Mouse (Mus musculus): ENCODE data around the gene Mroh2a. TPM values are rescaled to one million over a fixed set of nuclear protein-coding genes. Genes with fewer than 3 reads are reported as not detected.
"Not testable (repeated sequence)": the region's sequence is repeated elsewhere in the genome, so short reads cannot be mapped to it uniquely, and the experiment has no call there.

Gene Mroh2a
- polyA plus RNA-seq, 2 experiments from 2014 or later = 1.4 to 2.5 TPM

GRCm38 (mm10) chr1:88219054-88219453 lies 7.7 kb upstream of the Mroh2a start:
- no peak for ATAC-seq

GRCm38 (mm10) chr1:88220336-88220735 lies 6.5 kb upstream of the Mroh2a start:
- ATAC-seq = no peak

DNA sequence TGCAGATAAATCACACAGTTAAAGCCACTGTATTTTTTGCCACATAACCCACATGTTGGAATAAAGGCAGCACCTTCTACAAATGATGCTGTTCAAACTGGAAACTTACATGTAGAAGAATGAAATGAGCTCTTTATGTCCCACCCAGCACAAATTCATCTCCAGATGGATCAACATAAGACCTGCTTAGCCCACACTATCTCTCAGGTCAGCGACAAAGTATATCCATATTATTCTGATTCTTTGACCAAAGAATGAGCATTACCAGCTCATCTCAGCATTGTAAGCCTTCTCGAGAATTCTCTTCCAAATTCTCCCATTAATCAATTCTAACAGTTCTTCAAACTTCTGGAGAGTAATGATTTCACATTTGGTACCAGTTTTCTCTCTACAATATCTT lies 4.6 kb upstream of the Mroh2a start:
- no peak for ATAC-seq

DNA sequence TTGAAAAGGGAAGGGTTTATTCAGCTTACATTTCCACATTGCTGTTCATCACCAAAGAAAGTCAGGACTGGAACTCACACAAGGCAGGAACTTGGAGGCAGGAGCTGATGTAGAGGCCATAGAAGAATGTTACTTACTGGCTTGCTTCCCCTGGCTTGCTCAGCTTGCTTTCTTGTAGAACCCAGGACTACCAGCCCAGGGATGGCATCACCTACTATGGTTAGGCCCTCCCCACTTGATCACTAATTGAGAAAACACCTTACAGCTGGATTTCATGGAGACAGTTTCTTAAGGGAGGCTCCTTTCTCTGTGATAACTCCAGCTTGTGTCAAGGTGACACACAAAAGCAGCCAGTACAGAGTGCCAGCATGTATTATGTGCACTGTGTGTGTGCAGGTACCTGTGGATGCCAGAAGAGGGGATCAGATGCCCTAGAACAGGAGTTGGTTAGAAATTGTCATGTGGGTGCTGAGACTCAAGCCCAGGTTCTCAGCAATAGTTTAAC lies 3.7 kb upstream of the Mroh2a start:
- ATAC-seq = not testable (repeated sequence)

- no peak for ATAC-seq
Observed at GRCm38 (mm10) chr1:88223591-88223990, 3.2 kb upstream of the Mroh2a start.

GRCm38 (mm10) chr1:88224029-88224776 lies 2.6 kb upstream of the Mroh2a start:
- no peak for ATAC-seq

GRCm38 (mm10) chr1:88225301-88225700 lies 1.5 kb upstream of the Mroh2a start:
- not testable (repeated sequence) for ATAC-seq

GRCm38 (mm10) chr1:88225741-88226140 lies 1.0 kb upstream of the Mroh2a start:
- ATAC-seq = no peak

GRCm38 (mm10) chr1:88227482-88227881 lies 696 bp downstream of the Mroh2a start:
- ATAC-seq = no peak

- no peak for ATAC-seq
Observed at GRCm38 (mm10) chr1:88228121-88228520, 1.3 kb downstream of the Mroh2a start.

DNA sequence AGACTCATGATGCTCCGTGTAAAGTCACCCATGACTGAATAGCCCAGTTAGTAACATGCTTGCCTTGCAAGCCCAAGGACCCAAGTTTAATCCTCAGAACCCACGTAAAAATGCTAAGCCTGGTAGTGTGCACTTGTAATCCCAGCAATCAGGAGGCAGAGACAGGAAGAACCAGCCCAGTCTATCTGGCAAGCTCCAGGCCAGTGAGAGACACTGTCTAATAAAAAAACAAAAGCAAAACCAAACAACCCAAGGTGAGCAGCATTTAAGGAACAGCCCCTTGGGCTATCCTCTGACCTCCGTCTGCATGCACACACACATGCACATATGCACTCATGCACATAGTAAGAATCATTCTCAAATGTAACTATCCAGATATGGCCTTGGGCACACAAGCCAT lies 2.8 kb downstream of the Mroh2a start:
- no peak for ATAC-seq

DNA sequence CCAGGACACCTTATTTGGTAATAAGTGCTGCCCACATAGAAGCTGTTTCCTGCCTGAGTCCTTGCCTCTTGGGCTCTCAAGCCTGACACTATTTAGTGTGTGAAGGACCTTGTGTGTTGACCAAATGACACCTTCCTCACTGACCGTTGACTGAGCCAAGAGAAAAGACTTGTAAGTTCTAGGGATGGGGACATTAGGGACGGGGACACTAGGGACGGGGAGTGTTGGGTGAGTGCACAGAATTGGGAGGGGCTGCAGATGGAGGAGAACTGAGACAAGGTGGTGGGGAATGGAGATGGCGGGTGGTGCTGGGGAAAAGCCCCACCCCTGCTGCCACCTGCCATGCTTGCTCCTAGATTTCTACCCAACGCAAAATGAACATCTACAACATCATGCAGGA lies 3.2 kb downstream of the Mroh2a start:
- no peak for ATAC-seq

DNA sequence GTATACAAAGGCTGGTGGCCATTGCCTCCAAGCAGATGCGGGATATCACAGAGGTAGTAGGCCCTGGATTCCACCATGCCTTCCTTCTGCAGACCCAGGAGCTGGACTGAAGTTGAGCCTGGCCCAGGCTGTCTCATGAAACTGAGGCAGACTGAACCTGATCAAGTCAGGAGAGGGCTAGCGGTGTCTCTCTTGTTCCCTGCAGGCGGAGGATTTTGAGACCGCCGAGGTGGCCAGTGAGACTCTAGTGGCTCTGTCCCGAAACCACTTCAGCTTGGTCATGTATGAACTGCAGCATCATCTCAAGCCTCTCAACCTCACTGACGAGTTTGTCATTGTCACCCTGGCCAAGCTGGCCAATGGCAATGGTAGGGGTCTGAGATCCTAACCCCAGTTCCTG lies 3.6 kb downstream of the Mroh2a start:
- ATAC-seq = no peak

DNA sequence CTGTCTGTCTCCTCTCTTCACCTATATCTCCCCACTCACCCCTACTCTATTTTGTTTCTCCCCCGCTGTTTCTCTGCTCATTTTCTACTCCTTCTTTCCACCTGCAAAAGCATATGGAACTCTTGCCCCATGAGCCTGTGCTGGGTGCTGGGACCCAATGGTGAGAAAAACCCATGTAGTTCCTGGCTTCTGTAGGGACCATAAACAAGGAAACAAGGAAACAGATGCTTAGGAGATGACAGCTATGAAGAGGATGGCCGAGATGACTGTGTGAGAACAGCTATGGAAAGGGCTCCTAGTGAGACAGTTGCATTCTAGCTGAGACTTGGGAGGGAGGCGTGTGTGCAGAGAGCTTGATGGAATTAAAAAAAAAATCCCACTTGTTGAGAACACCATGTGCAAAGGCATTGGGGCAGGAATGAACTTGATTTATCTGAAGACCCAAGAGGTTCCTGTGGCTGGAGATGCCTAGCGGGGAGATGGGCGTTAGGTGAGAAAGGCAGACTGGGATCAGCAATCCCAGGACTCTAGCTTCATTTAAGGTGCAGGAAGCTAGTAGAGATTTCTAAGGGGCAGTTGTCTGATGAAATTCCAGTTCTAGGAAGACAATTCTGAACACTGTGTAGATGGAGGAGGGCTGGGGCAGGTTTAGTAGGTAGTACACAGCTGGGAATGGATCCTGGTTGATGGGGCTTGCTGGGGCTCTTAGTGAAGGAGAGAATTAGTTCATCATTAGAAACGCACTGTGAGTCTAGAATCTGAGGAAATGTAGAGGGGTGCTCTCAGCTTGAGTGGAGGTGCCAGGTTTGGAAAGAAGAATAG lies 4.4 kb downstream of the Mroh2a start:
- no peak for ATAC-seq

DNA sequence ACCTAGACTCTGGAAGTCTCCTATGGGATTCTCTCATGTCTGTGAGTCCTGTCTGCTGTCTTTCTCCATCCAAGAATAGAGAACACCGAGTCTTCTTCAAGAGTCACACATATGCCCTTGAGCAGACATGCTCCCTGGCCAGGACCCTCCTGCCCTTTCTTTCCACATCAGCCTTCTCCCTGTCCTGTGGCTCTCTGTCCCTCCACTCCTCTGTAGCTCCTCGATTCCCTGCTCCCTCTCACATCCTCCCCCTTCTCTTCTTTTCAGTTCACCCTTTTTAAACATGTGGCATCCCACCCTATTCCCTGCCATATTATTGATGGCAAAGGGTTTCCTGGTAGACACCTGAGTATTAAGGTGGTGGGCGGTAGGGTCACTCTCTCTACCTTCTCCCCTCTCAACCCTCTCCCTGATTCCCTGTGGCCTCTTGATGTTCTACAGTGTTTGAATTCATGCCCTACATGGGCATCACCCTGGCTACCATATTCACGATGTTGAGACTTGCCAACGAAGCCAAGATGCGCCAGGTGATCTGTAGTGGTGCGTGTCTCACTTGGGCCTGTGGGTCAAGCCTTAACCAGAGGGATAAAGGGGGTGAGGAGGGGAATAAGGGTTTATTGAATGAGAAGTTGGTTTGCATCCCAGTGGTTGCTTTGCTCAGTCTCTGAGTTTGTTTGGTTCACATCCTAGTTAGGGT lies 5.2 kb downstream of the Mroh2a start:
- ATAC-seq = no peak

GRCm38 (mm10) chr1:88232664-88233380 lies 6.0 kb downstream of the Mroh2a start:
- ATAC-seq = no peak

DNA sequence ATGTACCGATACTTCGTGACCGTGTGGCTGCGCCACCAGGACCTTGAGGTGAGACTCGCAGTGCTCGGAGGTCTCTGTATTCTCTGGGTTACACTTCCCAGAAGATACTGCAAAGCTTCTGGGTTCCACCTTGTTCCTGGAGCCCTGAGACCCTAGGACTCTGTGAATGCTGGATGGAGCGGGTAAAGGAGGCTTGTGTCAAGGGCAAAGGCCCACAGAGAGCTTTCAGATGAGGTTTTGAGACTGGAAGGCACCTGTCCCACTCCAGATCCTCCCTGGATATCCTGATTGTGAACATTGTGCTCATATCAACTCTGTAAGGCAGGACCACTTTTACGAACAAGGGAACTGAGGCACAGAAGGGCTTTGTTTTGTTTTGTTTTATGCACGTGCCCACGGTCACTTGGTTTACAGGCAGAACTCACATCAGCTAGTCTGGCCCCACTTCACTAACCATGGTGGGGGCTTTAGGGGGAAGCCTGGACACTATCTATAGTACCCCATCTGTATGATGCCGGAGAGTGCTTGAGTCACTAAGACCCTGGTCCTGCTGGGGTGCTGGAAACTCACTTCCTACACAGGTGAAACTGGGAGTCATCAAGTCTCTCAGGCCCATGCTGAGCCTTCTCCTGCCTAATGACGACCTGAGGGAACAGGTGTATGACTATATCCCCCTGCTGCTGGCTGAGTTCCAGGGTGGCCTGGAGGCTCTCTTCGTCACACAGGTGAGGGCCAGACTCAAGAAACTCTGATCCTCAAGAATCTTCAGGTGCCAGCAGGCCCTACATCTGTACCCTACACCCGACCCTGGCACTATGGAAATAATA lies 6.8 kb downstream of the Mroh2a start:
- ATAC-seq = no peak

DNA sequence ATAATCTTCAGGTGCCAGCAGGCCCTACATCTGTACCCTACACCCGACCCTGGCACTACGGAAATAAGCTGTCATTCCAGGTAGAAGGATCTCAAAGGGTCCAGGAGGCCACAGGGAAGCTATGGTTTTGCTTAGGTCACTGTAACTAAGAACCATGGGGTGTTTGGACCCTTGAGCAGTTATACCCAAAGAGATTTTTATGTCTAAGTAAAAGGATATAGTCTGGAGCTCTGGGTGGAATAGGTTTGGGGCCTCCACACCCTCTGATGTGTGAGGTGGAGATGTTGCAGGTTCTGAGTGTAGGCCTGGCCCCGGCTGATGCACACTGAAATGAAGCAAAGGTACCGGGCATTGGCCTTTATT lies 7.4 kb downstream of the Mroh2a start:
- no peak for ATAC-seq

DNA sequence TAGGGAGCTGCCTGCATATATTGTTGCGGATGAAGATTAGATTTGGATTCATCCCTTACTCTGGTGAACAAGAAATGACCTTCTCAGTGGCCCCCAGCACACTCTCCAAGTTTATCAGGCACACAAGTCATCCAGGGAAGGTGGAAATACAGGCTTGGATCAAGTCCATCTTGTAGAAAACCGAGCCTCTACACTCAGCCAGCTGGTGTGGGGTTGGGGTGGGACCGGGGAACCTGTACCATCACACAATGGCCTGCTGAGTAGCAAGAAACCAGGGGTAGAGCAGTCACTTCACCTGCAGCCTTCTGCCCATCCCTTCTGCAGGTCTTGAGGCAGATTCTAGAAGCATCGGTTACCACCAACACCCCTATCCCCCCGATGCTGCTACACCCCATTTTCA lies 7.9 kb downstream of the Mroh2a start:
- no peak for ATAC-seq

DNA sequence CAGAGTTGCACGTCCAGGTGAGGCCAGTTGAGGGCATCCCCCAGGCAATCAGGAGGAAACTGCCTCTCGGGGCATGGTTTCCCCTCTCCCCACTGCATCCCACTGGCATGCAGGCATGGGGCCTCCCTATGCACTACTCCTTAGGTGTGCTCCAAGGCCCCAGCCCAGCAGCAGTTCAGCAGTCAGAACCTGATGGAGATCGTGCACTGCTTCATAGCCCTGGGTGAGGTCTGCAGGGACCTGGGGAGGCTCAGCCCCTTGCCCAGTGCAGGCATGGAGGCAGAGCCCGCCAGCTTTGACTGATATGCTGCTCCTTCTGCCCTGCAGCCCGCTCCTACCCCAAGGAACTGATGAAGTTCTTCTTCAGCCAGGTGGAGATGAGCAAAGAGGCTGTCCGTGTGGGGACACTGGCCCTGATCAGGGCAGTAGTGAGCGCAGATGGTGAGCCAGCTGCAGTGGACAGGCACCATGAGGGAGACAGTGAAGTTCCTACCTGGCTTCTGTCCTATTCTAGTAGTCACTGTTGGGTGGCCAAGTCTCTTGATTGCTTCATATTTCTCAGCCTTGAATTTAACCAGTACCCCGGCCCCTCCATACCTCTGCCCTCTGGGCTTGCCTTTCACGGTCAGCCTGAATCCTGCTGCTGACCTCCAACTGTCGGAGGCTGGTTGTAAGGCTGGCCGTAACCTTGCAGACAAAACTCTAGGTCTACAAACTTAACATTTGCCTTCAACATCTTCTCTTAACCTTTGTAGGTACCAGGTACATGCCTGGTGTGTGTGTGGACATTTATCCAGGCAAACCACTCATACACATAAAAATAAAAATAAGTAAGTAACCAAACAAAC lies 8.5 kb downstream of the Mroh2a start:
- no peak for ATAC-seq
